Mouse (Mus musculus) left cerebral cortex, adult 11 months (tissue): ENCODE measurements around the gene Gpr179.
"Not testable (repeated sequence)": the region's sequence is repeated elsewhere in the genome, so short reads cannot be mapped to it uniquely, and the experiment has no call there.

Experiments
- DNase-seq: peaks from one replicate; pipeline ENCODE4 v3.0.0; 2022; ENCODE audit warnings: low spot score

Gene Gpr179

GRCm38 (mm10) chr11:97355247-97355646 lies 3.4 kb upstream of the Gpr179 start:
- no peak for DNase-seq

DNA sequence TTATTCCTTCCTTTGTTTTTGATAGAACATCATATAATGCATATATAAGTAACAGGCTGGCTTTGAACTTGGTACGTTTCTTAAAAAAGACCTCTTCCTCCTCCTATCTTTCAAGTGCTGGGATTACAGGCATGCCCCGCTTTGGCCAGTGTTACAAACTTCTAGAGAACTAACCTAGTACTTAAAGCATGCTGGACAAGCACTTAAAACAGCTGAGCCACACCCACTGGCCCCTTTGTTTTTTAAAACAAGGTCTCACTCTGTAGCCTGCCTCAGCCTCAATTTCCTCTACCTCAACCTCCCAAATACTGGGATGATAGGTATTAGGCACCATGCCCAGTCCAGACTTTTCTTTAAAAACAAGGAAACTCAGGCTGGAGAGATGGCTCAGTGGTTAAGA lies 2.8 kb upstream of the Gpr179 start:
- DNase-seq: no peak

- no peak for DNase-seq
Measured at GRCm38 (mm10) chr11:97352935-97353597, 1.2 kb upstream of the Gpr179 start.

GRCm38 (mm10) chr11:97350035-97350434 lies 1.8 kb downstream of the Gpr179 start:
- DNase-seq: peak; percentile 65

GRCm38 (mm10) chr11:97347291-97347690 lies 4.6 kb downstream of the Gpr179 start:
- no peak for DNase-seq

DNA sequence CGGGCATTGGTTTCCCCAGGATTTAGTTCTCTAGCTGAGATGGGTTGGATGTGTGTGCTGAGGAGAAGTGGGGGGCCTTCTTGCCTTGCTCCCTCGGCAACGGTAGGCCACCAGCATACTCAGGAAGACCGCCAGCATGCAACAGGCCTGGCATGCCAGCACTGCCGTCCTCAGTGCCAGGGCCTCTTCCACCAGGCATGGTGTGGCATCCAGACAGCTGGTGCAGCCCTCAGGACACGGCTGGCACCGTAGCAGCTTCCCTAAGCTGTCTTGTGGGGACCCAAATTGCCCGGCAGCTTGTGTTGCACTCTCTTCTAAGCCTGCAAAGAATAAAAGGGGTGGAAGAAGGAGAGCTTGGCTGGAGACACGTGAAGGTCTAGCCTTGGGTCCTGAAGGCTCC lies 5.5 kb downstream of the Gpr179 start:
- no peak for DNase-seq

GRCm38 (mm10) chr11:97345446-97345845 lies 6.4 kb downstream of the Gpr179 start:
- no peak for DNase-seq

DNA sequence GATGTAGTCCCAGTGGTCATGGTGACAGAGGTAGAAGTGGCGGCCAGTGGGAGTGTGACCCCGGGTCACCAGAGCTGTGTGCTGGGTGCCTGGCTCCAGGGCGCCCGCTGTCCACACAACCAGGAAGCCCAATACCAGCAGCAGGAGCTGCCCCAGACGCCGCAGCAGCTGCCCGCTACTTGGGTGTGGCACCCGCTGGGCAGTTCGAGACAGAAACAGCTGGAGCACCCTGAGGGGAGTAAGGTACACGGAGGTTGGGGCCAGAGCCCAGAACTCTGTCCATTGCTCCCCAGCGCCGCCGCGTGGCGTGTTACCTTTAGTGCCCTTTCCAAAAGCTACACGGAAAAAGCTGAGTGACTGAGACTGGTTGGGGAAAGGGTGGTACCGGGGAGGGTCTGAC lies 8.3 kb downstream of the Gpr179 start:
- no peak for DNase-seq

GRCm38 (mm10) chr11:97343175-97343574 lies 8.7 kb downstream of the Gpr179 start:
- no peak for DNase-seq

DNA sequence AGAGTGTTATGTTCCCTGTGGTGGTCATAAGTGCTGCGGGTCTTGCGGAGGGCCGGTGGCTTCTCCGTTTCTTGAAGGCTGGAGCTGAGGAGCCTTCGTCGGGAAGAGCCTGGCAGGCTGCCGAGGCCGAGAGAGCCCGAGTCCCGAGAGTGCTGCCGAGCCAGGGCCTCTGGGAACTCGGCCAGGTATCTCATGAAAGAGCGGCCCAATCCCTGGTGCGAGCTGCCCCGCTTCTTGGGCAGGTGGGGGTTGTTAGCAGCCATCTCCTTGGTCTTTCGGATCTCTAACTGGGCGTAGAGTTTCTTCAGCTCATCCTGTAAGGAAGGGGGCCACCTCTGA lies 12.9 kb downstream of the Gpr179 start:
- no peak for DNase-seq

GRCm38 (mm10) chr11:97338302-97338976 lies 13.4 kb downstream of the Gpr179 start:
- no peak for DNase-seq

GRCm38 (mm10) chr11:97337363-97337762 lies 14.5 kb downstream of the Gpr179 start:
- DNase-seq: no peak

- no peak for DNase-seq
Measured at GRCm38 (mm10) chr11:97336751-97337345, 15.0 kb downstream of the Gpr179 start.

DNA sequence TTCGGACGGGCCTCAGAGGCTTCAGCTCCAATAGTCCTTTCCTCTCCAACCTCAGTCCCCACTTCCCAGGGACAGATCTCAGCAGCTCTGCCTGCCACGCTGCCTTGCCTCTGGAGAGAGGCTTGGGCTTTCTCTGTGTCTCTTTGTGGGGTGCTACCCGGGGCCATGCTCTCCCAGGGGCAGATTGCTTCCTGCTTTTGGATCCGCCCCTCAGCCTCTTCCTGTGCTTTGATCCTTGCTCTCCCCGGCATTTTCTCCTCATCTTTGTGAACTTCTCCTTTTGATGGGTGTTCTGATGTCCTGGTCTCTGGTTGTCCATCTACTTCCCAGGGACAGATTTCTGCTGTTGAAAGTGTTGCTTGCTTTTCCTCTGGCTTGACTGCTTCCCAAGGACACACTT lies 15.6 kb downstream of the Gpr179 start:
- no peak for DNase-seq

- no peak for DNase-seq
Measured at GRCm38 (mm10) chr11:97334400-97334799, 17.5 kb downstream of the Gpr179 start.

DNA sequence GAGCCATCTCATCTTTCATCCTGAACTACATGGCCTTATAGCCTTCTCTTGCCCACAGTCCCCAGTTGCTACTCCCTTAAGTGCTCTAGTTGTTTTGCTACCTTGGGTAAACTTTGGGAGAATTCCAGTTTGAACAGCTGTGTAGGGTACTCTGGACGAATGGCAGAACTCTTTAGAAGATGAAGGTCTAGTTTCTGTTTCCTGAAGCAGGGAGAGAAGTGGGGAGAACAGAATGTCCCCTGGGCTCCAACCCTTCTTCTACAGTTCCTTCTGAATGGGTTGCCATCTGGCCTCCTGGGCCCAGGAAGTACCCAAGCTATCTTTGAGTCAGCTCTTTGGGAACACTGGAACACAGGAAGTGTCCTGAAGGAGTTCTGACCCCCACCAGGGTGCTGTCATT lies 18.0 kb downstream of the Gpr179 start:
- no peak for DNase-seq

DNA sequence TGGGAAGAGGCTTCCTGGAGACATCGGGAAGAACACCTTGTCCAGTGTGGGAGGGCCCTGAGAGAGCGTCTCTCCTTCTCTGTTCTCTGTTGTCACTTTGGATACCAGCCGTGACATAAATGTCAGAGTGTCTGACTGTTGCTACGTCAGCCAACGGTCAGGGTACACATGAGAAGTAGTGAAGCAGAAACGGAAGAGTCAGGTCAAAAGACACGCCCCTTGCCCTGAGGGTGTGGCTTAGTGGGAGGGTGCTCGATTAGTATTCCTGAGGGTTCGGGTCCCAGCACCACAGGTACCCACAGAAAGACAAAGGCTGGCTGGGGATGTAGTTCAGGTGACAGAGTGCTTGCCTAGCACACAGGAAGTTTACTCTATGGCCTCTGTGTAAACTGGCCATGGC lies 18.8 kb downstream of the Gpr179 start:
- DNase-seq: no peak

DNA sequence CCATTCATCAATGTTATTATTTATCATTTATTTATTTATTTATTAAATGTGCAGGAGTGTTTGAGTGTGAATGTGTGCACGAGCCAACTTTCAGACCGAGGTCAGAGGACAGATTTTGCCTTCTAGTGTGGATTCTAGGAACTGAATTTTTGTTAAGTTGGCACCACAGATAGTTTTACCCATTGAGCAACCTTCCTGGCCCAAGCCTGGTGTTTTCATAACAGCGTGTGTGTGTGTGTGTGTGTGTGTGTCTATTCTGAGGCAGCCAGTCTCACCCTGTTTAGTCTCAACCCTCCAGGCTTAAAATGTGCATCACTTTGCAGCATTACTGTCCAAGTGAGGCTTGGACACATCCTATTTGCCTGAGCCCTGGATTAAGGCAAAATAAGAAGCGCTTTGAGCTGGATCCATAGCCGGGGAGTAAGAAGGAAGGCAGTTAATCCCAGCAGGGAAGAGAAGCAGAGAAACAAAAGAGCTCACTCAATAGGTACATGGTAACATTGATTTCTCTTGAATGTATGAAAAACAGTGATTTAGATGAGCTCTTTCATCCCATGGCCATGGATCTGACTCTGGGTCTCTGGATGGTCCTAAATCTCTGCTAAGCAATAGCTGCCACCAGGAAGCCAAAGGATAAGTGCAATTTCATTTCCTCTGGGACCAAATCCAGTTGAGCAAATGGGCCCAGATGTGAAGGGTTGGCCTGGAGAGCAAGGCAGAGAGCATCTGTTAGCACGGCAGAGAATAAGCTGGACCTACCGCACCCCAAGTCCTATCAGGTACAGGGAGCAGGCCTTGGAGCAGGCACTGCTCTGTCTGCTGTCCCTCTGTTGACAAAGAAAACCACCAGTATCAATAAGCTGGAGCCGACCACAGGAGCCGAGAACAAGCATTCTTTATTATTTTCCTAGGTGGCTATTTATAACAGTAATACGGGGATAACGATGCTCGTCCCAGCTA lies 20.4 kb downstream of the Gpr179 start:
- DNase-seq: no peak

GRCm38 (mm10) chr11:97330315-97330714 lies 21.6 kb downstream of the Gpr179 start:
- DNase-seq: no peak

DNA sequence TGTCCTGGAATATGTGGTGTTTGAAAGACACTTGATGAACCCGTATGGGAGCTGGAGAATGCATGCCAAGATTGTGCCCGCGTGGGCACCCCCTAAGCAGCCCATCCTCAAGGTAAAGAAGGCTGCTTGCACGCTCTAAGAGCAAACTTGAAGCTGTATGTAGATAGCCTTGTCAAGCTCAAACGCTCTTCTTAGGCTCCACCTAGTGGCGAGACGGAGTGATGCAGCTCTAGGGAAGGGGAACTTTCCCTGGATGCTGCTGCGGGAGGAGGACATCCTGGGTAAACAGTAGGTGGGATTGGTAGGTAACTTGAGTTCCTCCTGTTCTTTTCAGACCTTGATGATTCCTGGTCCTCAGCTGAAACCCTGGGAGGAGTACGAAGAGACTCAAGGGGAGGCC lies 23.7 kb downstream of the Gpr179 start:
- no peak for DNase-seq

- DNase-seq: no peak
Measured at GRCm38 (mm10) chr11:97325224-97325623, 26.7 kb downstream of the Gpr179 start.

GRCm38 (mm10) chr11:97321894-97322600 lies 29.8 kb downstream of the Gpr179 start:
- DNase-seq: not testable (repeated sequence)
